Mouse (Mus musculus) CD4-positive helper T cell, adult 2 months (primary cell): ENCODE results near the gene Stard5.

Experiments used
- DNase-seq: peaks from one replicate; pipeline ENCODE4 v3.0.0-alpha.2; 2012; ENCODE audit warnings: low read depth, missing footprints, low spot score

Stard5 gene

GRCm38 (mm10) chr7:83662711-83663375 is 31.1 kb downstream of the Stard5 start:
- no peak for DNase-seq

- no peak for DNase-seq
Observed at GRCm38 (mm10) chr7:83666087-83666595, 34.4 kb downstream of the Stard5 start.

- DNase-seq = no peak
Observed at GRCm38 (mm10) chr7:83667936-83668645, 36.3 kb downstream of the Stard5 start.

GRCm38 (mm10) chr7:83668724-83669123 is 37.0 kb downstream of the Stard5 start:
- DNase-seq = no peak

- DNase-seq = no peak
Observed at GRCm38 (mm10) chr7:83671573-83671972, 39.8 kb downstream of the Stard5 start.

- DNase-seq = peak; percentile 53
Observed at GRCm38 (mm10) chr7:83675545-83676254, 43.9 kb downstream of the Stard5 start.

DNA sequence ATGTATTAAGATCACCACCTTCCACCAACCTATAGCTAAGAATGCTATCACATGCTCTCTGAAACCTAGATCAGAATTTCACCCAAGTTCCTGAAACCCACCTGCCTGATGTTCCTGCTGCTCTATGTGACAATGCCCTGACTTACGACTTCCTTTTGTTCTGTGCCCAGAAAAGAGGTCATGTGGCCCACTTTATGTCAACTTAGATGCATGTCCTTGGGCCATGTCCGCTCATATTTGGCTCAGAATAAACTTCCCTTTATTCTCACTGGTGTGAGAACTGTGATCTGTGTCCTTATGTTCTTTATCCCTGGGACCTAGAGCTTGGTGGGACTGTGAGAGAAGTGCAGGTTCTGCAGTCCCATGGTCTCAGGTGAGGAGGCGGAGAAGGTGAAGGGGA is 45.5 kb downstream of the Stard5 start:
- DNase-seq = no peak

GRCm38 (mm10) chr7:83678506-83678905 is 46.7 kb downstream of the Stard5 start:
- no peak for DNase-seq

- DNase-seq = no peak
Observed at GRCm38 (mm10) chr7:83682640-83683274, 51.0 kb downstream of the Stard5 start.

DNA sequence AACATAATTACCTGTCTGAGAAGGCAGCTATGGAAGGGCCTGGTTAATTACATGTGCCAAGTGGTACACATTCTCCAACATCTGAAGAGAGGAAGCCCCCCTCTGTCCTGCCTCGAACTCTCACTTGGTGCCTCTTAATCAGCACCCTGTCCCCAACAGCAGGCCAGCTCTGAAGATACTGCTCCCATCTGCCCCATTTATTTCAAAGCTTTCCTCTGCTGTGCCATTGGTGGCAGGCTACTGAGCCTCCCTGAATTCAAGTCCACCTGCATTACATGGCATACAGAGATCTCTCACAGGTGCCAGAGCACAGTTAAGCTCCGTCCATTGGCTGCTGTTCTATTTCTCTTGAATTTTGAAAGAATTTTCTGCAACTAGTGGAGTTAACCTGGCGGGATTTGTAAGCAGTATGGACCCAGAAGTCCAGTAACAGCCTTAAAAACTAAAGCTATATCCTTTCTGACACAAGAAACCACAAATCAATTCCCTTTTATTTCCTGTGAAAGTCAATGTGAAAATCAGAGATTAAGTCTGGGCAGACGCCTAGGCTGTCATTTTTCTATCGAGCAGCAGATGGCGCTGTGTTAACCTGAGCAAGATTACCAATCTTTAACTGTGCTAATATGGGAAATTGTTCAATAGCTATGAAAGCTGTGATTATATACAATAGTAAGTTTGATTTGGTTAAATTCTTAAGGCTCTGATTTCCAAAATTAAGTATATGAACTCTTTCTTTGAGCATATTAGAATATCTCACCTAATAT is 63.9 kb downstream of the Stard5 start:
- DNase-seq = peak; percentile 49

- DNase-seq = no peak
Observed at GRCm38 (mm10) chr7:83699066-83699745, 67.4 kb downstream of the Stard5 start.
